Mouse (Mus musculus): ENCODE measurements at regions not wholly inside any gene's neighbourhood (a gene's known extent, or its start where the extent isn't known, plus 50 kb on each side); places are given as distances from the start of the nearest gene placed in this dataset.

DNA sequence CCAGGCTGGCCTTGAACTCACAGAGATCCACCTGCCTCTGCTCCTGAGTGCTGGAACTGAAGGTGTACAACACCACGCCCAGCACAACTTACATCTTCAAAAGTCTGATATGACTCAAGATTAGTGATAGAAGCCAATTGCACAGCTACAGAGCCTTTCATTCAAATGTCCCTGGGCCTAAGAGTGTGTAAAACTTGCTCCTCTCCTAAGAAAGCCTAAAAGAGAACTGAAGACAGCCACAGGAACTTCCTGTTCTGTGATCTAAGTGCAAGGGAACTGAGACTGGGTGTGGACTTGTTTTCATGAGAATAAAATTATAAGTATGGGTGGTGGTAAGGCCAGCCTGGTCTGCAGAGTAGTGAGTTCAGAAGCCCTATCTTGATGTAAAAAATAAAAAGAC lies 52.5 kb upstream of the Kdm7a start:
- DNase-seq (ENCODE audit: low read depth): no peak
- no peak for TF ChIP-seq POLR2A (IDR thresholded peaks at IDR 0.05; ENCODE audit: borderline replicate concordance, extremely low read depth, insufficient read depth, insufficient read length, poor library complexity, severe bottlenecking)
- TF ChIP-seq CTCF (IDR thresholded peaks at IDR 0.05; ENCODE audit: borderline replicate concordance, extremely low read depth, insufficient read depth, insufficient read length): no peak

DNA sequence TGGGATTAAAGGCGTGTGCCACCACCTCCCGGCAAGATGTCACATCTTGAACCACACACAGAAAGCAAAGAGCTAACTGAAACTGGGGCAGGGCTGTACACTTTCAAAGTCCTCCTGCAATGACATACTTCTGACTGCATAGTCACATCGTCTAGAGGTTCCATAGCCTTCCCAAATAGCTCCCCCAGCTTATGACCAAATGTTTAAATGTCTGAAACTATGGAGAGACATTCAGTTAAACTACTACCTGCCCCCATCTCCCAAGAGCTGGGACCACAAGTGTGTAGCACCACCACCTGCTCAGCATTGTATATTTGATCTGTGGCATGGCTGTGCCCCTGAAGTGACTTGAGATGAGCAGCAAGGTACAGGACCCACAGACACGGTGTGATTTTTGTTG lies 52.1 kb upstream of the Kdm7a start:
- no peak for DNase-seq (ENCODE audit: low read depth)
- TF ChIP-seq POLR2A (IDR thresholded peaks at IDR 0.05; ENCODE audit: borderline replicate concordance, extremely low read depth, insufficient read depth, insufficient read length, poor library complexity, severe bottlenecking) (no peak), CTCF (IDR thresholded peaks at IDR 0.05; ENCODE audit: borderline replicate concordance, extremely low read depth, insufficient read depth, insufficient read length) (no peak)

GRCm38 (mm10) chr6:39257667-39258395 lies 51.2 kb upstream of the Kdm7a start:
- TF ChIP-seq CTCF (IDR thresholded peaks at IDR 0.05; ENCODE audit: borderline replicate concordance, extremely low read depth, insufficient read depth, insufficient read length) (no peak), POLR2A (IDR thresholded peaks at IDR 0.05; ENCODE audit: borderline replicate concordance, extremely low read depth, insufficient read depth, insufficient read length, poor library complexity, severe bottlenecking) (no peak)
- peak; percentile 20 for DNase-seq (ENCODE audit: low read depth)

- peak; percentile 71 for DNase-seq (ENCODE audit: low read depth)
- TF ChIP-seq CTCF (IDR thresholded peaks at IDR 0.05; ENCODE audit: borderline replicate concordance, extremely low read depth, insufficient read depth, insufficient read length) (no peak), POLR2A (IDR thresholded peaks at IDR 0.05; ENCODE audit: borderline replicate concordance, extremely low read depth, insufficient read depth, insufficient read length, poor library complexity, severe bottlenecking) (no peak)
Measured at GRCm38 (mm10) chr6:39257111-39257571, 50.6 kb upstream of the Kdm7a start.

GRCm38 (mm10) chr6:39256304-39257103 lies 49.9 kb upstream of the Kdm7a start:
- DNase-seq (ENCODE audit: low read depth): peak; percentile 94
- TF ChIP-seq POLR2A (IDR thresholded peaks at IDR 0.05; ENCODE audit: borderline replicate concordance, extremely low read depth, insufficient read depth, insufficient read length, poor library complexity, severe bottlenecking) (peak; percentile 5; the same call in 1 of the 2 replicates), CTCF (IDR thresholded peaks at IDR 0.05; ENCODE audit: borderline replicate concordance, extremely low read depth, insufficient read depth, insufficient read length) (no peak)

All from brain, embryonic 14.5 days (tissue).